Mouse (Mus musculus): ENCODE results near the gene Hps6. TPM values are rescaled to one million over a fixed set of nuclear protein-coding genes. Genes with fewer than 3 reads are reported as not detected.
"Not testable (repeated sequence)": the region's sequence is repeated elsewhere in the genome, so short reads cannot be mapped to it uniquely, and the experiment has no call there.

Gene Hps6
- polyA plus RNA-seq (2016; fragmentation: Nextera tagmentation; extraction: Ambion mirVana) = 4.8 and 5.7 TPM in 2 replicates

GRCm38 (mm10) chr19:46003371-46004226, at the start of gene Hps6:
Hps6 (plus strand) TSS chr19:46003508.
- Histone ChIP-seq H3K4me1 (replicated peaks) (peaks cover 31% of the 10 kb centered on the region), H3K27ac (peak within 1 kb of the TSS; percentile 79), H3K9me3 (no peaks in the 10 kb centered on the region), H3K27me3 (ENCODE audit: insufficient read depth, poor library complexity, severe bottlenecking) (peaks cover 26% of the 10 kb centered on the region), H3K4me3 (peak within 1 kb of the TSS; percentile 71), H3K36me3 (peaks cover 4% of the 10 kb centered on the region; the same call in 1 of the 2 replicates)
- peak; percentile 73 for DNase-seq (ENCODE audit: low spot score)
- WGBS = 1% methylated on average over 70 of the region's 70 CpGs

GRCm38 (mm10) chr19:45956736-45957135, 46.6 kb upstream of the Hps6 start:
- no peaks in the 10 kb centered on the region for H3K4me1 ChIP-seq (replicated peaks)
- 93% methylated on average over 7 of the region's 7 CpGs for WGBS
- H3K9me3 ChIP-seq = no peaks in the 10 kb centered on the region
- DNase-seq (ENCODE audit: low spot score) = no peak
- peaks cover 31% of the 10 kb centered on the region for H3K36me3 ChIP-seq
- H3K27me3 ChIP-seq (ENCODE audit: insufficient read depth, poor library complexity, severe bottlenecking) = no peaks in the 10 kb centered on the region
- H3K4me3 ChIP-seq = no peak overlapping the region
- no peak overlapping the region for H3K27ac ChIP-seq

- H3K4me3 ChIP-seq = no peak overlapping the region
- no peak overlapping the region for H3K27ac ChIP-seq
- no peaks in the 10 kb centered on the region for H3K27me3 ChIP-seq (ENCODE audit: insufficient read depth, poor library complexity, severe bottlenecking)
- H3K9me3 ChIP-seq = no peaks in the 10 kb centered on the region
- H3K4me1 ChIP-seq (replicated peaks) = no peaks in the 10 kb centered on the region
- WGBS = 50% methylated on average over 5 of the region's 5 CpGs
- peaks cover 56% of the 10 kb centered on the region for H3K36me3 ChIP-seq
- DNase-seq (ENCODE audit: low spot score) = no peak
Measured at GRCm38 (mm10) chr19:45960770-45961169, 42.5 kb upstream of the Hps6 start.

- no peaks in the 10 kb centered on the region for H3K27me3 ChIP-seq (ENCODE audit: insufficient read depth, poor library complexity, severe bottlenecking)
- DNase-seq (ENCODE audit: low spot score) = no peak
- H3K4me1 ChIP-seq (replicated peaks) = no peaks in the 10 kb centered on the region
- H3K9me3 ChIP-seq = no peaks in the 10 kb centered on the region
- H3K27ac ChIP-seq = no peak overlapping the region
- H3K4me3 ChIP-seq = no peak overlapping the region
- H3K36me3 ChIP-seq = 0 out of 2 replicates have a peak, but pooled peaks cover 19% of the 10 kb centered on the region
Measured at GRCm38 (mm10) chr19:45984379-45984778, 18.9 kb upstream of the Hps6 start.

DNA sequence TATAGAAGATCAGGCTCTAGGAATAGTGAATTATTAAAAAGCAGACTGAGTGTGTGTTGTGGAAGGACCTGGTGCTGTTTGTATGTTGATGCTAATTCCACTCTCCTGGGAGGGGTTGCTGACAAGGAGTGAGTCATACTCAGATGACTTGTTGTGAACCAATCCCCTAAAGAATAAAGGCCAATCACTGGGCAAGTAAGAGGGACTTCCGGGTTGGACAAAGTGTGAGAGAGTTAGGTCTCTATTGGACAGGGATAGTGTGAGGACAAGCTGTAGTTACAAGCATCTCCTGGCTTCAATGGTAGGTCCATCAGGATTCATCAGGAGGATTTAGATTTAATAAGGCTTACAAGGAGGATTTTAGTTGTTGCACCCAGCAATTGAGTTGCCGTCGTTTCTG, 15.1 kb upstream of the Hps6 start:
- DNase-seq (ENCODE audit: low spot score) = no peak
- 95% methylated on average over 3 of the region's 3 CpGs for WGBS
- Histone ChIP-seq H3K4me3 (no peak overlapping the region), H3K27me3 (ENCODE audit: insufficient read depth, poor library complexity, severe bottlenecking) (no peaks in the 10 kb centered on the region), H3K27ac (no peak overlapping the region), H3K4me1 (replicated peaks) (no peaks in the 10 kb centered on the region), H3K36me3 (0 out of 2 replicates have a peak, but pooled peaks cover 15% of the 10 kb centered on the region), H3K9me3 (no peaks in the 10 kb centered on the region)

DNA sequence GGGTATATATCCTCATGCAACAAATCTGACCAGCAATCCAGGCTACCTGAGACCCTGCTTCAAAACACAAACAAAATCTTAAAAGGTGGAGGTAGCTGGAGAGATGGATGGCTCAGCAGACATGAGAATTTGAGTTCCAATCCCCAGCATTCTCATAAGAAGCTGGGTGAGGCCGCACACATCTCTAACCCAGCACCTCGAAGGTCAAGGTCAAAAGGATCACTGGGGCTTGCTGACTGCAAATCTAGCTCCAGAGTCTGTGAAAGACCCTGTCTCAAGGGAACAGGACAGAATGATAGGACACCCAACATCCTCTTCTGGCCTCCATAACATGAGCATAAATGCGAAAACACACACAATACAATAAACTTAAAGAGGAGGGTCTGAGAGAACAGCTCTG, 12.1 kb upstream of the Hps6 start:
- Histone ChIP-seq H3K27ac (no peak overlapping the region), H3K27me3 (ENCODE audit: insufficient read depth, poor library complexity, severe bottlenecking) (no peaks in the 10 kb centered on the region), H3K4me3 (no peak overlapping the region), H3K36me3 (peaks cover 37% of the 10 kb centered on the region), H3K4me1 (replicated peaks) (no peaks in the 10 kb centered on the region), H3K9me3 (peaks cover 18% of the 10 kb centered on the region)
- WGBS = 95% methylated on average over 3 of the region's 3 CpGs
- no peak for DNase-seq (ENCODE audit: low spot score)

GRCm38 (mm10) chr19:45993441-45993840, 9.9 kb upstream of the Hps6 start:
- not testable (repeated sequence) for H3K27ac ChIP-seq; H3K27me3 ChIP-seq (ENCODE audit: insufficient read depth, poor library complexity, severe bottlenecking); DNase-seq (ENCODE audit: low spot score); H3K4me1 ChIP-seq (replicated peaks); H3K4me3 ChIP-seq
- 88% methylated on average over 6 of the region's 6 CpGs for WGBS
- H3K36me3 ChIP-seq = peaks cover 30% of the 10 kb centered on the region
- H3K9me3 ChIP-seq = peaks cover 18% of the 10 kb centered on the region

DNA sequence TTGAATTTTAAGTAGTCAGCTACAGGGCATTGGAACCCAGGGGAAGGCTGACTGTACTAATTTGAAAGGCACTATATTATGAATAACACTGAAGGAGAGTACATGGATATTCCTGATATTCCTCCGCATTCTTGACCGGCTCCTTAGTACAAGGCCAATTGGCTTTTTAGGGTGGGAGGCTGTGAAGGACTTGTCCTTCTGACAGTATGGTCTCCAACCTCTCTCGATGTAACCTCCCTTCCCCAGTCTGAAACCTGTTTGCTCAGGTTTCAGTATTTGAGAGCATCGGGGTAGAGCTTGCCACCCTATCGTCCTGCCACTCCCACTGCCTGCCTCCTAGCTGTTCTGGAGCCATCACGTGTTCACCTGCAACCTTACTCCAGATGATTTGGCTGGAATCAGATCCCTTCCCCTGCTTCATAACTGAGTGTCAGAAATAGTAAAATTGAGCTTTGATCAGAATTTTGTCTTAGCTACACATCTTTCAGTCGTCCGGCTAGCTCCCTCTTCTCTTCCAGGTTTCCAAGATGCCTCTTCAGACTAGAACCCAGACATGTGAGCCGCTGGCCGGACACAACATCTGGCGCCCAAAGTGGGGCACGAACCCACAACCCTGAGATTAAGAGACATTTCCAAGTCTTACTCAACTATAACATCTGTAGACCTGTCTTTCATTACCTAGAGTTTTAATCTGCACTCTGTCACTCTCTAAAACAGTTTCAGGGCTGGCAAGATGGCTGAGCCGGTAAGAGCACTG, 9.1 kb upstream of the Hps6 start:
- Histone ChIP-seq H3K27me3 (ENCODE audit: insufficient read depth, poor library complexity, severe bottlenecking) (no peaks in the 10 kb centered on the region), H3K4me3 (no peak overlapping the region), H3K9me3 (peaks cover 18% of the 10 kb centered on the region), H3K4me1 (replicated peaks) (peaks cover 12% of the 10 kb centered on the region; the same call in 1 of the 2 replicates), H3K36me3 (peaks cover 25% of the 10 kb centered on the region), H3K27ac (no peak overlapping the region)
- no peak for DNase-seq (ENCODE audit: low spot score)
- WGBS = 95% methylated on average over 13 of the region's 13 CpGs

DNA sequence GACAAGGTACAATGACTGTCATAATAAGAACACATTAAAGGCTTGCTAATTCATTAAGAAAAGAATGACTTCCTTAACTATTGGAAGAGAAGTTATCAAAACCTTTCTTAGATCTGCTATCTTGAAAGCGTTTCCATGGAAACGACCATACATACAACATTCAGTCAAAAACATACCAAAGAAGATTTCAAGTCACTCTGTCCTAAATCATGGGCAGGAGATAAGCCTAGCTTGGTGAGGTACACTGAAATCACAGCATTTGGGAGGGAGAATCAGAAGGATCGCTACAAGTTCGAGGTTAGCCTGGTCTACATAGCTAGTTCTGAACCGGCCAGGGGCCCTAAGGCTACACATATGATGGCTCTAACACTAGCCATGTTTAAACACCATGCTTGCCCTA, 5.9 kb upstream of the Hps6 start:
- Histone ChIP-seq H3K4me3 (peak overlapping the region; percentile 79), H3K9me3 (peaks cover 18% of the 10 kb centered on the region), H3K27me3 (ENCODE audit: insufficient read depth, poor library complexity, severe bottlenecking) (peaks cover 3% of the 10 kb centered on the region; the same call in 1 of the 2 replicates), H3K27ac (peak overlapping the region; percentile 99; the same call in 1 of the 2 replicates), H3K4me1 (replicated peaks) (peaks cover 12% of the 10 kb centered on the region; the same call in 1 of the 2 replicates), H3K36me3 (peaks cover 22% of the 10 kb centered on the region)
- DNase-seq (ENCODE audit: low spot score) = peak; percentile 5
- WGBS = 65% methylated on average over 5 of the region's 5 CpGs

DNA sequence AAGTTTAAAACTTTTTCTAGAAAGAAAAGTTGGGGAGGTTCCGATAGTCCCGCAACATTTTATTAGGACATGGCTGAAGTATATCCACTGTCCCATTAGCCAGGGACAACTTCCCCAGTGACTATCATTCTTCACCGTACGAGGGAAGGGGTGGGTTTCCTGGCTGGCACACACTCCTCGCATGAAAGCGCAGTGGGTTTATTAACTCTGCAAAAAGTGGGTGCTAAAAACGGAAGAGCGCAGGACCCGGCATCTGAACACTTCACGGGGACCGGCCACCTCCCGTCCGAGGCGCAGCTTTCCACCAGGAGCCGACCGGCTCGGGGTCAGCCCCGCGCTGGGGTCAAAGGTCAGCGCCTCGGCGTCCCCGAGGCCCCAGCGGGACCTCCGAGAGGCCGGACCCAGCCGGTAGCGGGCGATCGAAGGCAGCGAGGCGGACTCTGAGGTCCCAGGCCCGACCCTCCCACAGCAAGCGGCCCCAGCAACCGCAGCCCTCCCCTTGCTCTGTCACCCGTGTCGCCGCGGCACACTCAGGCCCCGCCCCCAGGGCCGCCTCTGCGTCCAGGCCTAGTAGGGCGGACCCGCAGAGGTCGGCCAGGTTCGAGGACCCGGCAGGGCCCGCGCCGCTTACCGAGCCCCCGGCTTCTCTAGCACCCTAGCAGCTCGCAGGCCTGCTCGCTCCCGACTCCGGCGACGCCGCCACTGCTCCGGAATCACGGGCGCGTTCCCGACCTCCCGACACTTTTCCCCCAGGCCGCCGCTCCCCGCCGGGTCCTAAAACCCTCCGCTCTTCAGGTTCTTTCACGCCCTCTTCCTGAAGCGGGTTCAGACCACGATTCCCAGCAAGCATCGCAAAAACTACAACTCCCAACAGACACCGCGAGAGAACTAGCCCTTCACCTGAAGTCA, 5.3 kb upstream of the Hps6 start, which contains the start of gene Armh3:
Armh3 (minus strand) TSS at position 704 of the 909 bp plus-strand sequence.
- H3K27ac ChIP-seq = peak within 1 kb of the TSS; percentile 99
- peaks cover 18% of the 10 kb centered on the region for H3K9me3 ChIP-seq
- peaks cover 9% of the 10 kb centered on the region for H3K27me3 ChIP-seq (ENCODE audit: insufficient read depth, poor library complexity, severe bottlenecking)
- 2% methylated on average over 76 of the region's 76 CpGs for WGBS
- peak within 1 kb of the TSS; percentile 79 for H3K4me3 ChIP-seq
- DNase-seq (ENCODE audit: low spot score) = peak; percentile 95
- H3K36me3 ChIP-seq = peaks cover 22% of the 10 kb centered on the region
- peaks cover 12% of the 10 kb centered on the region; the same call in 1 of the 2 replicates for H3K4me1 ChIP-seq (replicated peaks)

DNA sequence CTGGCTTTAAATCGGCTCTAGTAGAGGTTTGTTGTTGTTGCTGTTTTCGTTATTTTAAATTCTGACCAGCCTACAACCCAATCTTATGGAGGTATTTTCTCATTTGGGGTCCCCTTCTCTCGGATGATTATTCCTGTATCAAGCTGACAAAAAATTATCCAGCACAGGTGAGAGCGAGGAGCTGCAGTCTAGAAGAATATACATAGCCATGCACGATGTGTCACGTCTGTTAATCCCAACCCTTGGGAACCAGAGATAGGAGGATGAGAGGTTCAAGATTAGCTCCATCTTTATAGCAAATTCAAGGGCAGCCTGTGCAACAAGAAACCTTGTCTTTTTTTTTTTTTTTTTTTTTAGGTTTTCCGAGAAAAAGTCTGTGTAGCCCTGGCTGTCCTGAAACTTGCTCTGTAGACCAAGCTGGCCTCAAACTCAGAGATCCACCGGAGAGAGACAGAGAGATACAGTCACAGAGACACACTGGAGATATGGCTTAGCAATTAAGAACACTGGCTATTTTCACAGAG, 4.6 kb upstream of the Hps6 start:
- no peak for DNase-seq (ENCODE audit: low spot score)
- H3K27ac ChIP-seq = peak overlapping the region; percentile 99
- 14% methylated on average over 8 of the region's 8 CpGs for WGBS

GRCm38 (mm10) chr19:45999378-45999777, 3.9 kb upstream of the Hps6 start:
- Histone ChIP-seq H3K27me3 (ENCODE audit: insufficient read depth, poor library complexity, severe bottlenecking) (peaks cover 16% of the 10 kb centered on the region), H3K36me3 (peaks cover 16% of the 10 kb centered on the region), H3K27ac (no peak overlapping the region), H3K4me3 (no peak overlapping the region), H3K4me1 (replicated peaks) (peaks cover 25% of the 10 kb centered on the region), H3K9me3 (peaks cover 11% of the 10 kb centered on the region)
- DNase-seq (ENCODE audit: low spot score) = no peak
- WGBS = 67% methylated on average over 1 of the region's 1 CpGs

More for the DNA sequence above, 4.6 kb upstream of the Hps6 start:
- peaks cover 19% of the 10 kb centered on the region for H3K4me1 ChIP-seq (replicated peaks)
- H3K9me3 ChIP-seq = peaks cover 17% of the 10 kb centered on the region
- H3K27me3 ChIP-seq (ENCODE audit: insufficient read depth, poor library complexity, severe bottlenecking) = peaks cover 10% of the 10 kb centered on the region
- H3K36me3 ChIP-seq = peaks cover 22% of the 10 kb centered on the region
- H3K4me3 ChIP-seq = peak overlapping the region; percentile 79

Measured in hindbrain, embryonic 10.5 days (tissue).